Mouse (Mus musculus): ENCODE data around the gene Hnrnpk. TPM values are rescaled to one million over a fixed set of nuclear protein-coding genes. Genes with fewer than 3 reads are reported as not detected.

Hnrnpk gene
- total RNA-seq (2023): 800 and 833 TPM in 2 replicates

GRCm38 (mm10) chr13:58403243-58403642 is at the start of gene Hnrnpk:
TSS of gene Hnrnpk (minus strand) at chr13:58403343.

GRCm38 (mm10) chr13:58402003-58402743 is 970 bp downstream of the Hnrnpk start, which contains the start of gene Rmi1:
TSS of gene Rmi1 (plus strand) at chr13:58402248.

GRCm38 (mm10) chr13:58384779-58385546 is 18.2 kb downstream of the Hnrnpk start, which contains the start of gene 2210016F16Rik:
TSS of gene 2210016F16Rik (minus strand) at chr13:58385225.

GRCm38 (mm10) chr13:58358629-58359303 is 44.4 kb downstream of the Hnrnpk start, which contains the start of gene Kif27:
TSS of gene Kif27 (minus strand) at chr13:58359122.

Other genes with a start within 250 kb of the Hnrnpk start
- 33.5 and 36.1 TPM in 2 replicates for gene Idnk, start 245.7 kb downstream of the Hnrnpk start, total RNA-seq (2023)
- 39.4 and 40.3 TPM in 2 replicates for gene Ubqln1, start 187.7 kb downstream of the Hnrnpk start, total RNA-seq (2023)
- 2.0 and 4.1 TPM in 2 replicates for gene Gkap1, start 127.6 kb downstream of the Hnrnpk start, total RNA-seq (2023)
- gene Kif27, start 44.2 kb downstream of the Hnrnpk start, total RNA-seq (2023): 0.16 TPM in 1 of 2 replicates, not detected in the other
- gene 2210016F16Rik, start 18.1 kb downstream of the Hnrnpk start, total RNA-seq (2023): 5.8 and 6.9 TPM in 2 replicates
- gene Rmi1, start 1.1 kb downstream of the Hnrnpk start, total RNA-seq (2023): 16.2 and 20.4 TPM in 2 replicates
- not detected in 2 replicates for gene Slc28a3, start 207.5 kb upstream of the Hnrnpk start, total RNA-seq (2023)

Measured in neutrophil, adult 65 days (primary cell).